Mouse (Mus musculus) stomach, embryonic 14.5 days (tissue): ENCODE results near the gene Ctnna3. TPM values are rescaled to one million over a fixed set of nuclear protein-coding genes. Genes with fewer than 3 reads are reported as not detected.
A peak's percentile ranks its signal among the peaks of the same experiment; 100 is the strongest.

Source experiments
- ATAC-seq: fragments of 200-750 bp; cut with Nextera tagmentation; 2 replicates; pipeline ENCODE4 v1.8.0; 2017; ENCODE audit warnings: low read depth, moderate TSS enrichment; ENCODE audit not compliant: insufficient number of reproducible peaks, insufficient read depth, low FRiP score
- H3K27ac ChIP-seq: fragments of 300-500 bp; sonication (generic); 2 replicates; pipeline ENCODE4 v1.5.1; 2014; ENCODE audit warnings: mild to moderate bottlenecking, low read length, moderate library complexity, mixed read lengths
- H3K27me3 ChIP-seq: fragments of 300-500 bp; sonication (generic); 2 replicates; pipeline ENCODE4 v1.6.1; 2014; ENCODE audit warnings: low read length, control low read depth, mixed read lengths; ENCODE audit not compliant: control insufficient read depth, insufficient read depth
- H3K36me3 ChIP-seq: fragments of 300-500 bp; sonication (generic); 2 replicates; pipeline ENCODE4 v1.6.1; 2014; ENCODE audit warnings: mild to moderate bottlenecking, control low read depth, low read length, moderate library complexity, mixed read lengths; ENCODE audit not compliant: control insufficient read depth, insufficient read depth
- H3K4me1 ChIP-seq: fragments of 300-500 bp; sonication (generic); 2 replicates; pipeline ENCODE4 v1.6.1; 2014; ENCODE audit warnings: low read length, control low read depth, mixed read lengths; ENCODE audit not compliant: control insufficient read depth, insufficient read depth
- H3K4me2 ChIP-seq: fragments of 300-500 bp; sonication (generic); replicated peaks from 2 replicates; pipeline ENCODE4 v1.6.1; 2014; ENCODE audit warnings: low read depth, low read length, control low read depth
- H3K4me3 ChIP-seq: fragments of 300-500 bp; sonication (generic); 2 replicates; pipeline ENCODE4 v1.5.1; 2014; ENCODE audit warnings: low read depth, low read length, control low read depth
- H3K9ac ChIP-seq: fragments of 300-500 bp; sonication (generic); replicated peaks from 2 replicates; pipeline ENCODE4 v1.6.1; 2014; ENCODE audit warnings: low read depth, mild to moderate bottlenecking, control low read depth, low read length, moderate library complexity, mixed read lengths
- H3K9me3 ChIP-seq: fragments of 300-500 bp; sonication (generic); 2 replicates; pipeline ENCODE4 v1.6.1; 2016; ENCODE audit warnings: low read depth, low read length, control low read depth; ENCODE audit not compliant: control insufficient read depth
- WGBS: fragments of 180-500 bp; shearing (Covaris S2); extraction: QIAGEN DNeasy Blood & Tissue Kit; methylation state at CpG from one replicate; pipeline ENCODE4 v1.1.7; 2014; 5-methylcytosine and 5-hydroxymethylcytosine counted together
- polyA plus RNA-seq: library from polyadenylated mRNA; unstranded; fragments of >200 nt; fragmentation: Nextera tagmentation; extraction: Ambion mirVana; gene quantifications from 2 replicates; pipeline ENCODE4 v1.2.1, GENCODE M21; 2014

Gene Ctnna3
- polyA plus RNA-seq, 1 experiment from 2014 or later = 0.78 TPM

- Histone ChIP-seq H3K9me3 (no peaks in the 10 kb centered on the region), H3K27me3 (no peaks in the 10 kb centered on the region), H3K4me3 (no peak overlapping the region), H3K4me1 (no peaks in the 10 kb centered on the region), H3K36me3 (no peaks in the 10 kb centered on the region), H3K4me2 (no peak overlapping the region), H3K27ac (no peak overlapping the region), H3K9ac (no peak overlapping the region)
- ATAC-seq = 0 out of 2 replicates have a peak, but pooled peaks have one; percentile 33
- 57% methylated on average over 17 of the region's 17 CpGs for WGBS
These were observed 27.6 kb downstream of the Ctnna3 start for GRCm38 (mm10) chr10:63457292-63458128.

- no peak overlapping the region for H3K4me3 ChIP-seq
- no peaks in the 10 kb centered on the region for H3K36me3 ChIP-seq
- no peaks in the 10 kb centered on the region for H3K9me3 ChIP-seq
- no peak overlapping the region for H3K4me2 ChIP-seq
- no peak for ATAC-seq
- H3K27me3 ChIP-seq = no peaks in the 10 kb centered on the region
- H3K4me1 ChIP-seq = no peaks in the 10 kb centered on the region
- H3K27ac ChIP-seq = no peak overlapping the region
- H3K9ac ChIP-seq = no peak overlapping the region
- 57% methylated on average over 5 of the region's 5 CpGs for WGBS
These were observed 31.0 kb downstream of the Ctnna3 start for GRCm38 (mm10) chr10:63460935-63461334.

GRCm38 (mm10) chr10:63472473-63472872 lies 42.6 kb downstream of the Ctnna3 start:
- H3K27me3 ChIP-seq = no peaks in the 10 kb centered on the region
- WGBS = 61% methylated on average over 6 of the region's 6 CpGs
- no peak overlapping the region for H3K4me3 ChIP-seq
- H3K36me3 ChIP-seq = no peaks in the 10 kb centered on the region
- no peaks in the 10 kb centered on the region for H3K9me3 ChIP-seq
- H3K9ac ChIP-seq = no peak overlapping the region
- no peaks in the 10 kb centered on the region for H3K4me1 ChIP-seq
- ATAC-seq = no peak
- no peak overlapping the region for H3K27ac ChIP-seq
- no peak overlapping the region for H3K4me2 ChIP-seq

GRCm38 (mm10) chr10:63476167-63476647 lies 46.3 kb downstream of the Ctnna3 start:
- Histone ChIP-seq H3K4me2 (no peak overlapping the region), H3K27ac (peak overlapping the region; percentile 66; the same call in 1 of the 2 replicates), H3K9ac (no peak overlapping the region), H3K27me3 (no peaks in the 10 kb centered on the region), H3K9me3 (no peaks in the 10 kb centered on the region), H3K36me3 (no peaks in the 10 kb centered on the region), H3K4me3 (no peak overlapping the region), H3K4me1 (no peaks in the 10 kb centered on the region)
- peak; percentile 72; the same call in 1 of the 2 replicates for ATAC-seq
- 42% methylated on average over 10 of the region's 10 CpGs for WGBS

- Histone ChIP-seq H3K27ac (no peak overlapping the region), H3K4me1 (no peaks in the 10 kb centered on the region), H3K4me3 (no peak overlapping the region), H3K27me3 (no peaks in the 10 kb centered on the region), H3K9me3 (no peaks in the 10 kb centered on the region), H3K4me2 (no peak overlapping the region), H3K36me3 (no peaks in the 10 kb centered on the region), H3K9ac (no peak overlapping the region)
- ATAC-seq = no peak
- WGBS = 43% methylated on average over 2 of the region's 2 CpGs
These were observed 49.0 kb downstream of the Ctnna3 start for GRCm38 (mm10) chr10:63478946-63479345.

- no peaks in the 10 kb centered on the region for H3K4me1 ChIP-seq
- H3K27me3 ChIP-seq = no peaks in the 10 kb centered on the region
- no peak overlapping the region for H3K4me2 ChIP-seq
- 64% methylated on average over 5 of the region's 5 CpGs for WGBS
- H3K27ac ChIP-seq = no peak overlapping the region
- no peak overlapping the region for H3K9ac ChIP-seq
- H3K4me3 ChIP-seq = no peak overlapping the region
- H3K36me3 ChIP-seq = no peaks in the 10 kb centered on the region
- no peak for ATAC-seq
- no peaks in the 10 kb centered on the region for H3K9me3 ChIP-seq
These were observed 50.2 kb downstream of the Ctnna3 start for GRCm38 (mm10) chr10:63480066-63480465.

GRCm38 (mm10) chr10:63488346-63488745 lies 58.4 kb downstream of the Ctnna3 start:
- no peaks in the 10 kb centered on the region for H3K4me1 ChIP-seq
- no peak overlapping the region for H3K4me3 ChIP-seq
- H3K36me3 ChIP-seq = no peaks in the 10 kb centered on the region
- no peak for ATAC-seq
- H3K9ac ChIP-seq = no peak overlapping the region
- H3K9me3 ChIP-seq = no peaks in the 10 kb centered on the region
- no peak overlapping the region for H3K4me2 ChIP-seq
- WGBS = 85% methylated on average over 7 of the region's 7 CpGs
- H3K27me3 ChIP-seq = no peaks in the 10 kb centered on the region
- no peak overlapping the region for H3K27ac ChIP-seq

GRCm38 (mm10) chr10:63523956-63524355 lies 94.1 kb downstream of the Ctnna3 start:
- Histone ChIP-seq H3K4me3 (no peak overlapping the region), H3K27me3 (no peaks in the 10 kb centered on the region), H3K36me3 (no peaks in the 10 kb centered on the region), H3K4me2 (no peak overlapping the region), H3K9me3 (no peaks in the 10 kb centered on the region), H3K9ac (no peak overlapping the region), H3K4me1 (no peaks in the 10 kb centered on the region), H3K27ac (no peak overlapping the region)
- 83% methylated on average over 3 of the region's 3 CpGs for WGBS
- no peak for ATAC-seq
